Mouse (Mus musculus): Measurements from ENCODE around the gene Arid1b.

Gene Arid1b

GRCm38 (mm10) chr17:5386885-5387545 is 392.9 kb downstream of the Arid1b start:
- no peak for DNase-seq (ENCODE audit: low spot score)

GRCm38 (mm10) chr17:5388351-5388750 is 394.2 kb downstream of the Arid1b start:
- DNase-seq (ENCODE audit: low spot score): no peak

- no peak for DNase-seq (ENCODE audit: low spot score)
Measured at GRCm38 (mm10) chr17:5390682-5391081, 396.6 kb downstream of the Arid1b start.

GRCm38 (mm10) chr17:5395454-5396205 is 401.5 kb downstream of the Arid1b start:
- no peak for DNase-seq (ENCODE audit: low spot score)

- DNase-seq (ENCODE audit: low spot score): no peak
Measured at GRCm38 (mm10) chr17:5396213-5396612, 402.1 kb downstream of the Arid1b start.
